Mouse (Mus musculus): ENCODE measurements around the gene Ndufs7.

The Ndufs7 gene

GRCm38 (mm10) chr10:80295618-80296425, 46.9 kb downstream of the Ndufs7 start, which contains the start of gene Apc2:
TSS of gene Apc2 (plus strand) at chr10:80295977.
- peak; percentile 73 for DNase-seq

GRCm38 (mm10) chr10:80296824-80297223, 47.9 kb downstream of the Ndufs7 start:
- DNase-seq: no peak

- DNase-seq: no peak
These were observed 48.7 kb downstream of the Ndufs7 start for GRCm38 (mm10) chr10:80297526-80298133.

- peak; percentile 92 for DNase-seq
These were observed 49.8 kb downstream of the Ndufs7 start for GRCm38 (mm10) chr10:80298571-80299281.

- no peak for DNase-seq
These were observed 50.4 kb downstream of the Ndufs7 start for GRCm38 (mm10) chr10:80299301-80299700.

- no peak for DNase-seq
These were observed 50.9 kb downstream of the Ndufs7 start for GRCm38 (mm10) chr10:80299824-80300223.

GRCm38 (mm10) chr10:80300672-80301181, 51.8 kb downstream of the Ndufs7 start:
- no peak for DNase-seq

GRCm38 (mm10) chr10:80301256-80302081, 52.5 kb downstream of the Ndufs7 start:
- no peak for DNase-seq

- no peak for DNase-seq
These were observed 53.1 kb downstream of the Ndufs7 start for GRCm38 (mm10) chr10:80302082-80302355.

GRCm38 (mm10) chr10:80302471-80302881, 53.6 kb downstream of the Ndufs7 start:
- peak; percentile 81 for DNase-seq

- no peak for DNase-seq
These were observed 55.5 kb downstream of the Ndufs7 start for GRCm38 (mm10) chr10:80304458-80304857.

GRCm38 (mm10) chr10:80304862-80305261, 55.9 kb downstream of the Ndufs7 start:
- DNase-seq: no peak

All from layer of hippocampus, adult 9-11 months (tissue).